10 mouse cellular contexts compared by ENCODE assay signal in genomic region chr10:73921579-73921978, GRCm38 (mm10).
DNase-seq lines count a peak whose midpoint lies in the region; ATAC-seq and TF ChIP-seq lines count a peak whose summit lies in the region.
"Had no signal": no experiment of that assay in that cellular context is flagged by ENCODE, and none has a peak within 500 bp of the region (broad histone marks: within the 10 kb centered on the region; RNA-seq: fewer than 3 reads in every experiment).

No protein-coding gene starts in this region.

- peak; percentile 53 to 54 for DNase-seq in cerebellum, postnatal 14 days
- DNase-seq in cerebellum, adult 11 months, result no peak
- DNase-seq in kidney, postnatal 4 days, result peak; percentile 4 to 5
- no peak for DNase-seq in kidney, adult 2 months
- peak; percentile 20 for DNase-seq in 3T3-L1 (ENCODE audit: low read depth, low spot score)
- DNase-seq in brain, embryonic 14.5 days (ENCODE audit: low read depth), result no peak
- DNase-seq in urinary bladder, postnatal 10 days (ENCODE audit: low spot score), result no peak
- DNase-seq: kidney, adult 11 months had no signal

- no peak for ATAC-seq in erythroblast, adult 5-6 weeks (replicated peaks; ENCODE audit: low FRiP score, poor library complexity, severe bottlenecking)
- ATAC-seq: liver, embryonic 12.5 days had no signal

- no peaks in the 10 kb centered on the region for H3K36me3 ChIP-seq in kidney, adult 2 months (ENCODE audit: control insufficient read depth, insufficient read depth, low read length)
- H3K36me3 ChIP-seq: liver, embryonic 12.5 days had no signal

- no peak overlapping the region for H3K27ac ChIP-seq in kidney, adult 2 months (ENCODE audit: insufficient read depth, low read depth, low read length)
- H3K27ac ChIP-seq: liver, embryonic 12.5 days had no signal

- H3K4me1 ChIP-seq in kidney, adult 2 months (ENCODE audit: control insufficient read depth, insufficient read depth, low read length), result no peaks in the 10 kb centered on the region
- H3K4me1 ChIP-seq: liver, embryonic 12.5 days had no signal

- 62% methylated on average over 3 of the region's 3 CpGs for WGBS in kidney, adult 2 months

- H3K27me3 ChIP-seq in kidney, adult 2 months (replicated peaks; ENCODE audit: control insufficient read depth, insufficient read depth, low read length), result no peaks in the 10 kb centered on the region
- H3K27me3 ChIP-seq: liver, embryonic 12.5 days had no signal

- H3K4me3 ChIP-seq in kidney, adult 2 months (ENCODE audit: insufficient read depth, low read depth, low read length), result no peak overlapping the region
- H3K4me3 ChIP-seq: liver, embryonic 12.5 days had no signal

- TF ChIP-seq POLR2A in kidney, adult 2 months (IDR thresholded peaks at IDR 0.05; ENCODE audit: low read depth, low read length), result no peak
- no peak for TF ChIP-seq POLR2A in brain, embryonic 14.5 days (IDR thresholded peaks at IDR 0.05; ENCODE audit: borderline replicate concordance, extremely low read depth, insufficient read depth, insufficient read length, poor library complexity, severe bottlenecking)

- TF ChIP-seq CTCF in kidney, adult 2 months (conservative IDR thresholded peaks at IDR 0.05; ENCODE audit: insufficient read depth, insufficient read length, low read depth, low read length), result no peak
- peak; percentile 49; the same call in 1 of the 2 replicates for TF ChIP-seq CTCF in brain, embryonic 14.5 days (IDR thresholded peaks at IDR 0.05; ENCODE audit: borderline replicate concordance, extremely low read depth, insufficient read depth, insufficient read length)

Comparison
In these comparisons a context has a peak if more than half of its experiments do, and no peak if none do; other contexts are left out.
1. DNase-seq: peak in cerebellum, postnatal 14 days (2 of 2), kidney, postnatal 4 days (2 of 2) and 3T3-L1 (single experiment); none in cerebellum, adult 11 months (single experiment), kidney, adult 2 months (single experiment), brain, embryonic 14.5 days (single experiment) and urinary bladder, postnatal 10 days (single experiment).